Mouse (Mus musculus): ENCODE data around the gene Cib1. TPM values are rescaled to one million over a fixed set of nuclear protein-coding genes. Genes with fewer than 3 reads are reported as not detected.

The Cib1 gene
- polyA plus RNA-seq, 1 experiment from 2014 or later = 24.2 TPM

- Histone ChIP-seq H3K9me3 (ENCODE audit: control insufficient read depth, low read length) (no peaks in the 10 kb centered on the region), H3K27ac (replicated peaks; ENCODE audit: low read depth, low read length) (peak within 1 kb of the TSS; percentile 87), H3K9ac (replicated peaks; ENCODE audit: low read length) (peak within 1 kb of the TSS; percentile 64), H3K4me1 (ENCODE audit: control insufficient read depth, insufficient read depth, low read length) (peaks cover 25% of the 10 kb centered on the region), H3K27me3 (ENCODE audit: control insufficient read depth, insufficient read depth, low read length) (no peaks in the 10 kb centered on the region), H3K4me2 (ENCODE audit: low read length) (peak within 1 kb of the TSS; percentile 72), H3K36me3 (ENCODE audit: control insufficient read depth, insufficient read depth, low read length) (no peaks in the 10 kb centered on the region), H3K4me3 (replicated peaks; ENCODE audit: low read depth, low read length) (peak within 1 kb of the TSS; percentile 49)
- DNase-seq (peak; percentile 94), ATAC-seq (ENCODE audit: low FRiP score, low TSS enrichment) (peak; percentile 94)
- WGBS = under 1% methylated on average over 51 of the region's 51 CpGs
Measured at GRCm38 (mm10) chr7:80186531-80187296, 45.9 kb downstream of the Cib1 start, which contains the start of gene Sema4b. Sema4b (plus strand) TSS chr7:80186841.

- DNase-seq = no peak
- 20% methylated on average over 8 of the region's 8 CpGs for WGBS
- peak overlapping the region; percentile 87 for H3K27ac ChIP-seq (replicated peaks; ENCODE audit: low read depth, low read length)
- no peaks in the 10 kb centered on the region for H3K9me3 ChIP-seq (ENCODE audit: control insufficient read depth, low read length)
- ATAC-seq (ENCODE audit: low FRiP score, low TSS enrichment) = no peak
- peak overlapping the region; percentile 72 for H3K4me2 ChIP-seq (ENCODE audit: low read length)
- no peak overlapping the region for H3K9ac ChIP-seq (replicated peaks; ENCODE audit: low read length)
- H3K36me3 ChIP-seq (ENCODE audit: control insufficient read depth, insufficient read depth, low read length) = no peaks in the 10 kb centered on the region
- H3K27me3 ChIP-seq (ENCODE audit: control insufficient read depth, insufficient read depth, low read length) = no peaks in the 10 kb centered on the region
- peak overlapping the region; percentile 49 for H3K4me3 ChIP-seq (replicated peaks; ENCODE audit: low read depth, low read length)
- H3K4me1 ChIP-seq (ENCODE audit: control insufficient read depth, insufficient read depth, low read length) = peaks cover 20% of the 10 kb centered on the region
Measured at GRCm38 (mm10) chr7:80186021-80186420, 46.6 kb downstream of the Cib1 start.

GRCm38 (mm10) chr7:80184968-80185367 is 47.6 kb downstream of the Cib1 start:
- Histone ChIP-seq H3K4me1 (ENCODE audit: control insufficient read depth, insufficient read depth, low read length) (peaks cover 20% of the 10 kb centered on the region), H3K4me2 (ENCODE audit: low read length) (no peak overlapping the region), H3K27me3 (ENCODE audit: control insufficient read depth, insufficient read depth, low read length) (no peaks in the 10 kb centered on the region), H3K4me3 (replicated peaks; ENCODE audit: low read depth, low read length) (no peak overlapping the region), H3K36me3 (ENCODE audit: control insufficient read depth, insufficient read depth, low read length) (no peaks in the 10 kb centered on the region), H3K9ac (replicated peaks; ENCODE audit: low read length) (no peak overlapping the region), H3K9me3 (ENCODE audit: control insufficient read depth, low read length) (no peaks in the 10 kb centered on the region), H3K27ac (replicated peaks; ENCODE audit: low read depth, low read length) (no peak overlapping the region)
- ATAC-seq (ENCODE audit: low FRiP score, low TSS enrichment) (no peak), DNase-seq (no peak)
- WGBS = 67% methylated on average over 6 of the region's 6 CpGs

GRCm38 (mm10) chr7:80184551-80184950 is 48.1 kb downstream of the Cib1 start:
- DNase-seq = no peak
- Histone ChIP-seq H3K4me1 (ENCODE audit: control insufficient read depth, insufficient read depth, low read length) (peaks cover 20% of the 10 kb centered on the region), H3K4me3 (replicated peaks; ENCODE audit: low read depth, low read length) (no peak overlapping the region), H3K4me2 (ENCODE audit: low read length) (no peak overlapping the region), H3K9me3 (ENCODE audit: control insufficient read depth, low read length) (no peaks in the 10 kb centered on the region), H3K36me3 (ENCODE audit: control insufficient read depth, insufficient read depth, low read length) (no peaks in the 10 kb centered on the region), H3K27me3 (ENCODE audit: control insufficient read depth, insufficient read depth, low read length) (no peaks in the 10 kb centered on the region), H3K9ac (replicated peaks; ENCODE audit: low read length) (no peak overlapping the region), H3K27ac (replicated peaks; ENCODE audit: low read depth, low read length) (no peak overlapping the region)
- no peak for ATAC-seq (ENCODE audit: low FRiP score, low TSS enrichment)
- WGBS = 80% methylated on average over 4 of the region's 4 CpGs

GRCm38 (mm10) chr7:80183969-80184368 is 48.6 kb downstream of the Cib1 start:
- no peaks in the 10 kb centered on the region for H3K36me3 ChIP-seq (ENCODE audit: control insufficient read depth, insufficient read depth, low read length)
- no peak for ATAC-seq (ENCODE audit: low FRiP score, low TSS enrichment)
- no peak overlapping the region for H3K4me3 ChIP-seq (replicated peaks; ENCODE audit: low read depth, low read length)
- no peaks in the 10 kb centered on the region for H3K27me3 ChIP-seq (ENCODE audit: control insufficient read depth, insufficient read depth, low read length)
- no peaks in the 10 kb centered on the region for H3K9me3 ChIP-seq (ENCODE audit: control insufficient read depth, low read length)
- H3K9ac ChIP-seq (replicated peaks; ENCODE audit: low read length) = no peak overlapping the region
- H3K27ac ChIP-seq (replicated peaks; ENCODE audit: low read depth, low read length) = no peak overlapping the region
- 60% methylated on average over 4 of the region's 5 CpGs for WGBS
- DNase-seq = no peak
- H3K4me1 ChIP-seq (ENCODE audit: control insufficient read depth, insufficient read depth, low read length) = peaks cover 15% of the 10 kb centered on the region
- H3K4me2 ChIP-seq (ENCODE audit: low read length) = no peak overlapping the region

GRCm38 (mm10) chr7:80183466-80183865 is 49.1 kb downstream of the Cib1 start:
- ATAC-seq (ENCODE audit: low FRiP score, low TSS enrichment) (no peak), DNase-seq (no peak)
- H3K9ac ChIP-seq (replicated peaks; ENCODE audit: low read length) = no peak overlapping the region
- 93% methylated on average over 1 of the region's 1 CpGs for WGBS
- no peak overlapping the region for H3K4me2 ChIP-seq (ENCODE audit: low read length)
- no peak overlapping the region for H3K27ac ChIP-seq (replicated peaks; ENCODE audit: low read depth, low read length)
- no peak overlapping the region for H3K4me3 ChIP-seq (replicated peaks; ENCODE audit: low read depth, low read length)
- no peaks in the 10 kb centered on the region for H3K27me3 ChIP-seq (ENCODE audit: control insufficient read depth, insufficient read depth, low read length)
- H3K4me1 ChIP-seq (ENCODE audit: control insufficient read depth, insufficient read depth, low read length) = peaks cover 10% of the 10 kb centered on the region
- H3K36me3 ChIP-seq (ENCODE audit: control insufficient read depth, insufficient read depth, low read length) = no peaks in the 10 kb centered on the region
- H3K9me3 ChIP-seq (ENCODE audit: control insufficient read depth, low read length) = no peaks in the 10 kb centered on the region

GRCm38 (mm10) chr7:80182139-80182538 is 50.5 kb downstream of the Cib1 start:
- Histone ChIP-seq H3K4me3 (replicated peaks; ENCODE audit: low read depth, low read length) (no peak overlapping the region), H3K4me2 (ENCODE audit: low read length) (no peak overlapping the region), H3K9me3 (ENCODE audit: control insufficient read depth, low read length) (no peaks in the 10 kb centered on the region; the same call in 1 of the 2 replicates), H3K4me1 (ENCODE audit: control insufficient read depth, insufficient read depth, low read length) (peaks cover 3% of the 10 kb centered on the region; the same call in 1 of the 2 replicates), H3K27ac (replicated peaks; ENCODE audit: low read depth, low read length) (no peak overlapping the region), H3K9ac (replicated peaks; ENCODE audit: low read length) (no peak overlapping the region), H3K27me3 (ENCODE audit: control insufficient read depth, insufficient read depth, low read length) (no peaks in the 10 kb centered on the region), H3K36me3 (ENCODE audit: control insufficient read depth, insufficient read depth, low read length) (no peaks in the 10 kb centered on the region)
- ATAC-seq (ENCODE audit: low FRiP score, low TSS enrichment) (no peak), DNase-seq (no peak)

GRCm38 (mm10) chr7:80181078-80181477 is 51.5 kb downstream of the Cib1 start:
- Histone ChIP-seq H3K27ac (replicated peaks; ENCODE audit: low read depth, low read length) (no peak overlapping the region), H3K4me2 (ENCODE audit: low read length) (no peak overlapping the region), H3K9ac (replicated peaks; ENCODE audit: low read length) (no peak overlapping the region), H3K27me3 (ENCODE audit: control insufficient read depth, insufficient read depth, low read length) (no peaks in the 10 kb centered on the region), H3K9me3 (ENCODE audit: control insufficient read depth, low read length) (no peaks in the 10 kb centered on the region; the same call in 1 of the 2 replicates), H3K4me1 (ENCODE audit: control insufficient read depth, insufficient read depth, low read length) (peaks cover under 1% of the 10 kb centered on the region; the same call in 1 of the 2 replicates), H3K36me3 (ENCODE audit: control insufficient read depth, insufficient read depth, low read length) (no peaks in the 10 kb centered on the region), H3K4me3 (replicated peaks; ENCODE audit: low read depth, low read length) (no peak overlapping the region)
- ATAC-seq (ENCODE audit: low FRiP score, low TSS enrichment) = no peak
- DNase-seq = no peak
- WGBS = 78% methylated on average over 2 of the region's 2 CpGs

GRCm38 (mm10) chr7:80180202-80180601 is 52.4 kb downstream of the Cib1 start:
- H3K4me1 ChIP-seq (ENCODE audit: control insufficient read depth, insufficient read depth, low read length) = no peaks in the 10 kb centered on the region
- ATAC-seq (ENCODE audit: low FRiP score, low TSS enrichment) (no peak), DNase-seq (no peak)
- H3K4me3 ChIP-seq (replicated peaks; ENCODE audit: low read depth, low read length) = no peak overlapping the region
- no peaks in the 10 kb centered on the region for H3K27me3 ChIP-seq (ENCODE audit: control insufficient read depth, insufficient read depth, low read length)
- 77% methylated on average over 3 of the region's 3 CpGs for WGBS
- H3K9ac ChIP-seq (replicated peaks; ENCODE audit: low read length) = no peak overlapping the region
- H3K9me3 ChIP-seq (ENCODE audit: control insufficient read depth, low read length) = no peaks in the 10 kb centered on the region; the same call in 1 of the 2 replicates
- H3K27ac ChIP-seq (replicated peaks; ENCODE audit: low read depth, low read length) = no peak overlapping the region
- no peaks in the 10 kb centered on the region for H3K36me3 ChIP-seq (ENCODE audit: control insufficient read depth, insufficient read depth, low read length)
- H3K4me2 ChIP-seq (ENCODE audit: low read length) = no peak overlapping the region

Data from midbrain, embryonic 14.5 days (tissue).